Mouse (Mus musculus): ENCODE results near the gene Sytl2.

GRCm38 (mm10) chr7:90312151-90312883 lies 10.3 kb downstream of the Sytl2 start:
- no peak for TF ChIP-seq CTCF (IDR thresholded peaks at IDR 0.05; ENCODE audit: low read depth, low read length)
- no peak for TF ChIP-seq EP300 (IDR thresholded peaks at IDR 0.05; ENCODE audit: insufficient read depth, low read depth, low read length)

All from ES-Bruce4 (cell line).